Mouse (Mus musculus): ENCODE results near the gene Tepsin. TPM values are rescaled to one million over a fixed set of nuclear protein-coding genes. Genes with fewer than 3 reads are reported as not detected.

The Tepsin gene
- total and polyA plus RNA-seq, 2 experiments from 2014 or later = 8.7 to 20.4 TPM

- Histone ChIP-seq H3K27me3 (ENCODE audit: control insufficient read depth, insufficient read depth, low read length) (peaks cover 42% of the 10 kb centered on the region), H3K36me3 (replicated peaks; ENCODE audit: control insufficient read depth, insufficient read depth, low read length) (no peaks in the 10 kb centered on the region), H3K9ac (replicated peaks; ENCODE audit: low read depth, low read length) (no peak overlapping the region), H3K4me2 (ENCODE audit: low read depth, low read length) (no peak overlapping the region), H3K4me3 (ENCODE audit: low read depth, low read length) (no peak overlapping the region), H3K4me1 (ENCODE audit: control insufficient read depth, insufficient read depth) (peaks cover 10% of the 10 kb centered on the region; the same call in 1 of the 2 replicates), H3K27ac (ENCODE audit: low read depth) (no peak overlapping the region), H3K9me3 (replicated peaks; ENCODE audit: control insufficient read depth, low read length) (no peaks in the 10 kb centered on the region)
- DNase-seq (ENCODE audit: low spot score) (no peak), ATAC-seq (ENCODE audit: insufficient read depth, low read depth) (no peak)
- no peak for TF ChIP-seq EP300 (IDR thresholded peaks at IDR 0.05; ENCODE audit: low read depth)
- no peak for TF ChIP-seq CTCF (IDR thresholded peaks at IDR 0.05; ENCODE audit: low read depth)
- WGBS = 86% methylated on average over 8 of the region's 8 CpGs
These were observed 49.5 kb downstream of the Tepsin start for GRCm38 (mm10) chr11:120049067-120049466.

GRCm38 (mm10) chr11:120048252-120048556, 50.3 kb downstream of the Tepsin start:
- peaks cover 42% of the 10 kb centered on the region for H3K27me3 ChIP-seq (ENCODE audit: control insufficient read depth, insufficient read depth, low read length)

GRCm38 (mm10) chr11:120047531-120048251, 50.8 kb downstream of the Tepsin start:
- TF ChIP-seq CTCF (IDR thresholded peaks at IDR 0.05; ENCODE audit: low read depth) (no peak), EP300 (IDR thresholded peaks at IDR 0.05; ENCODE audit: low read depth) (no peak)
- no peaks in the 10 kb centered on the region for H3K9me3 ChIP-seq (replicated peaks; ENCODE audit: control insufficient read depth, low read length)
- no peak for DNase-seq (ENCODE audit: low spot score)
- WGBS = 22% methylated on average over 23 of the region's 23 CpGs
- no peak overlapping the region for H3K9ac ChIP-seq (replicated peaks; ENCODE audit: low read depth, low read length)
- H3K4me2 ChIP-seq (ENCODE audit: low read depth, low read length) = peak overlapping the region; percentile 73
- H3K27ac ChIP-seq (ENCODE audit: low read depth) = no peak overlapping the region
- H3K36me3 ChIP-seq (replicated peaks; ENCODE audit: control insufficient read depth, insufficient read depth, low read length) = no peaks in the 10 kb centered on the region
- peak overlapping the region; percentile 45 for H3K4me3 ChIP-seq (ENCODE audit: low read depth, low read length)
- ATAC-seq (ENCODE audit: insufficient read depth, low read depth) = no peak
- H3K27me3 ChIP-seq (ENCODE audit: control insufficient read depth, insufficient read depth, low read length) = peaks cover 42% of the 10 kb centered on the region
- peaks cover 7% of the 10 kb centered on the region; the same call in 1 of the 2 replicates for H3K4me1 ChIP-seq (ENCODE audit: control insufficient read depth, insufficient read depth)

More at GRCm38 (mm10) chr11:120048252-120048556, 50.3 kb downstream of the Tepsin start:
- 11% methylated on average over 22 of the region's 23 CpGs for WGBS
- Histone ChIP-seq H3K27ac (ENCODE audit: low read depth) (no peak overlapping the region), H3K36me3 (replicated peaks; ENCODE audit: control insufficient read depth, insufficient read depth, low read length) (no peaks in the 10 kb centered on the region), H3K9me3 (replicated peaks; ENCODE audit: control insufficient read depth, low read length) (no peaks in the 10 kb centered on the region), H3K4me3 (ENCODE audit: low read depth, low read length) (peak overlapping the region; percentile 8; the same call in 1 of the 2 replicates), H3K9ac (replicated peaks; ENCODE audit: low read depth, low read length) (no peak overlapping the region), H3K4me1 (ENCODE audit: control insufficient read depth, insufficient read depth) (peaks cover 10% of the 10 kb centered on the region; the same call in 1 of the 2 replicates), H3K4me2 (ENCODE audit: low read depth, low read length) (no peak overlapping the region)
- ATAC-seq (ENCODE audit: insufficient read depth, low read depth) (no peak; the same call in 1 of the 2 replicates), DNase-seq (ENCODE audit: low spot score) (no peak)
- 0 out of 2 replicates have a peak, but pooled peaks have one; percentile 6 for TF ChIP-seq CTCF (IDR thresholded peaks at IDR 0.05; ENCODE audit: low read depth)
- no peak for TF ChIP-seq EP300 (IDR thresholded peaks at IDR 0.05; ENCODE audit: low read depth)

- Histone ChIP-seq H3K36me3 (replicated peaks; ENCODE audit: control insufficient read depth, insufficient read depth, low read length) (no peaks in the 10 kb centered on the region), H3K9me3 (replicated peaks; ENCODE audit: control insufficient read depth, low read length) (no peaks in the 10 kb centered on the region), H3K27ac (ENCODE audit: low read depth) (no peak within 1 kb of the TSS), H3K27me3 (ENCODE audit: control insufficient read depth, insufficient read depth, low read length) (peaks cover 42% of the 10 kb centered on the region), H3K4me1 (ENCODE audit: control insufficient read depth, insufficient read depth) (no peaks in the 10 kb centered on the region), H3K4me3 (ENCODE audit: low read depth, low read length) (peak within 1 kb of the TSS; percentile 45), H3K9ac (replicated peaks; ENCODE audit: low read depth, low read length) (peak within 1 kb of the TSS; percentile 34; the same call in 1 of the 2 replicates), H3K4me2 (ENCODE audit: low read depth, low read length) (peak within 1 kb of the TSS; percentile 73)
- ATAC-seq (ENCODE audit: insufficient read depth, low read depth) (no peak), DNase-seq (ENCODE audit: low spot score) (no peak)
- TF ChIP-seq EP300 (IDR thresholded peaks at IDR 0.05; ENCODE audit: low read depth) (no peak), CTCF (IDR thresholded peaks at IDR 0.05; ENCODE audit: low read depth) (no peak)
- WGBS = 5% methylated on average over 46 of the region's 63 CpGs
These were observed 51.9 kb downstream of the Tepsin start, which contains the start of gene Aatk for GRCm38 (mm10) chr11:120046553-120047191. Gene Aatk, minus strand, starts transcription at chr11:120047167.

GRCm38 (mm10) chr11:120045839-120046552, 52.5 kb downstream of the Tepsin start:
- ATAC-seq (ENCODE audit: insufficient read depth, low read depth) (no peak), DNase-seq (ENCODE audit: low spot score) (no peak)
- 0 out of 2 replicates have a peak overlapping the region, but pooled peaks have one; percentile 34 for H3K9ac ChIP-seq (replicated peaks; ENCODE audit: low read depth, low read length)
- TF ChIP-seq CTCF (IDR thresholded peaks at IDR 0.05; ENCODE audit: low read depth) = no peak
- H3K36me3 ChIP-seq (replicated peaks; ENCODE audit: control insufficient read depth, insufficient read depth, low read length) = no peaks in the 10 kb centered on the region
- H3K27me3 ChIP-seq (ENCODE audit: control insufficient read depth, insufficient read depth, low read length) = peaks cover 42% of the 10 kb centered on the region
- peaks cover 4% of the 10 kb centered on the region for H3K4me1 ChIP-seq (ENCODE audit: control insufficient read depth, insufficient read depth)
- H3K9me3 ChIP-seq (replicated peaks; ENCODE audit: control insufficient read depth, low read length) = no peaks in the 10 kb centered on the region
- peak overlapping the region; percentile 73 for H3K4me2 ChIP-seq (ENCODE audit: low read depth, low read length)
- 57% methylated on average over 11 of the region's 11 CpGs for WGBS
- H3K4me3 ChIP-seq (ENCODE audit: low read depth, low read length) = peak overlapping the region; percentile 45
- no peak overlapping the region for H3K27ac ChIP-seq (ENCODE audit: low read depth)

Measured in heart, postnatal 0 days (tissue).